Mouse (Mus musculus): ENCODE measurements around the gene V1ra8. TPM values are rescaled to one million over a fixed set of nuclear protein-coding genes. Genes with fewer than 3 reads are reported as not detected.
"Not testable (repeated sequence)": the region's sequence is repeated elsewhere in the genome, so short reads cannot be mapped to it uniquely, and the experiment has no call there.

Gene V1ra8
- total RNA-seq (2014; rRNA removed) (not detected in 2 replicates), polyA plus RNA-seq (2015; fragmentation: Nextera tagmentation; extraction: Ambion mirVana) (not detected in 2 replicates)

DNA sequence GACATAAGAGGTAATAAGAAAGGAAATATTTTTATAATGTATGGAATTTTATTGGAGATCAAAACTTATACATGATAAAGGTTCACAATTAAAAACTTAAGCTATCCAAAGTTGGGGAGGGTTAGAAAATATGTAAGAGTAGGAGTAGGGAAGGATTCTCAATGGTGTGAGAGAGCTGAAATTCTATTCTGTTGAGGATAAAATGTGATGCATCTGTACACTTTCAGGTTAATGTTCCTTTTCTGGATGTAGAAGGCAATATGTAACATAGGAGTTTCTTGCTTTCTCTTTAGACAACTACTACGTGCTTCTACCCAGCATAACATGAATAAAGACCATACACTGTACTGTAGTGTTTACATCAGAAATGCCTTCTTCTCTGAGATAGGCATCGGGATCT, at the start of gene V1ra8:
V1ra8 (plus strand) TSS at position 301 of the 400 bp plus-strand sequence.
- not testable (repeated sequence) for H3K4me3 ChIP-seq (ENCODE audit: low read length); ATAC-seq; H3K27me3 ChIP-seq (ENCODE audit: insufficient read depth, low read length); H3K9me3 ChIP-seq (ENCODE audit: low read length); DNase-seq (ENCODE audit: low spot score); H3K4me1 ChIP-seq (ENCODE audit: insufficient read depth, low read length); H3K36me3 ChIP-seq (ENCODE audit: insufficient read depth, low read length); H3K9ac ChIP-seq (replicated peaks; ENCODE audit: low read length); H3K27ac ChIP-seq; H3K4me2 ChIP-seq (ENCODE audit: low read depth, low read length)
- 77% methylated on average over 2 of the region's 2 CpGs for WGBS

DNA sequence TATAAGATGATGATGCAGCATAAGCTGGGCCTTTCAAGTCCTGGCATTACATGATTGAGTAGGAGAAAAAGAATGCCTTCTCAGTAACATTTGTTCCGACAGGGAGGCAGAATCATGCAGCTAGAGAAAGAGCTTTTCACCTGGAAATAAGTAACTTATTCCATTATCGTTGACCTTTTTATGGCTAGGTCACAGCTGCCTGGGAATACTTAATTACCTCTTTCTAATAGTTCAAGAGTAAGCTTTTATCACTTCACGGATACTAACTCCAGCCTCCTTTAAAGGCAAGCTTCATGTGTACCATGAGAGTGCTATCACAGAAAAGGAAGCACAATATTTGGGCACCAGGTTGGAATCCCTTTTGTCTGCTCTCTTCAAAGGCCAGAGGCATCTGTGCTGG, 42.5 kb upstream of the V1ra8 start:
- 87% methylated on average over 3 of the region's 3 CpGs for WGBS
- H3K4me3 ChIP-seq (ENCODE audit: low read length), result no peak overlapping the region
- no peak overlapping the region for H3K4me2 ChIP-seq (ENCODE audit: low read depth, low read length)
- no peak overlapping the region for H3K27ac ChIP-seq
- no peaks in the 10 kb centered on the region for H3K4me1 ChIP-seq (ENCODE audit: insufficient read depth, low read length)
- no peak overlapping the region for H3K9ac ChIP-seq (replicated peaks; ENCODE audit: low read length)
- no peaks in the 10 kb centered on the region for H3K27me3 ChIP-seq (ENCODE audit: insufficient read depth, low read length)
- ATAC-seq (no peak), DNase-seq (ENCODE audit: low spot score) (no peak)
- H3K9me3 ChIP-seq (ENCODE audit: low read length), result no peaks in the 10 kb centered on the region
- TF ChIP-seq CTCF (IDR thresholded peaks at IDR 0.05; ENCODE audit: low read depth), result no peak
- no peaks in the 10 kb centered on the region for H3K36me3 ChIP-seq (ENCODE audit: insufficient read depth, low read length)

DNA sequence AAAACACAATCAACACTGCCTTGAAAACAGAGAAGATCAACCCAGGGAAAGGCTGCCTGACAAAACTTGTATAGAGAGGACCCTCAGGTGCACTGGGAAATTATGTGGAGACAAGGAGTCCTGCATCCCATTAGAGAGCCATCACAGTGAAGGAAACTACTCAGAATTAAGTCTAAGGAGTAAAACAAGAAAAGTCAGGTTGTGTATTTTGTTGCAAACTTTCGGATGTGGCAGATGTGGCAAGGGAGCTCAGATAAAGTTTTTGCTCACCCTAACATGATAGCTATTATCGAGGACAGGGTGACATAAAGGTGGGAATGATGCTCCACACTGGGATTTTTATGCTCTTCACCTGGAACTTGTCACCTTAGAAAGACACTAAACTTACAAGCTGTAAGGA, 28.1 kb upstream of the V1ra8 start, which contains the start of gene Vmn1r52:
Vmn1r52 (plus strand) TSS at position 301 of the 400 bp plus-strand sequence.
- Histone ChIP-seq H3K27me3 (ENCODE audit: insufficient read depth, low read length) (no peaks in the 10 kb centered on the region), H3K9me3 (ENCODE audit: low read length) (no peaks in the 10 kb centered on the region), H3K4me1 (ENCODE audit: insufficient read depth, low read length) (no peaks in the 10 kb centered on the region), H3K27ac (no peak within 1 kb of the TSS), H3K36me3 (ENCODE audit: insufficient read depth, low read length) (no peaks in the 10 kb centered on the region), H3K4me3 (ENCODE audit: low read length) (no peak within 1 kb of the TSS), H3K9ac (replicated peaks; ENCODE audit: low read length) (no peak within 1 kb of the TSS), H3K4me2 (ENCODE audit: low read depth, low read length) (no peak within 1 kb of the TSS)
- 69% methylated on average over 2 of the region's 2 CpGs for WGBS
- TF ChIP-seq CTCF (IDR thresholded peaks at IDR 0.05; ENCODE audit: low read depth), result no peak
- ATAC-seq (no peak), DNase-seq (ENCODE audit: low spot score) (no peak)

DNA sequence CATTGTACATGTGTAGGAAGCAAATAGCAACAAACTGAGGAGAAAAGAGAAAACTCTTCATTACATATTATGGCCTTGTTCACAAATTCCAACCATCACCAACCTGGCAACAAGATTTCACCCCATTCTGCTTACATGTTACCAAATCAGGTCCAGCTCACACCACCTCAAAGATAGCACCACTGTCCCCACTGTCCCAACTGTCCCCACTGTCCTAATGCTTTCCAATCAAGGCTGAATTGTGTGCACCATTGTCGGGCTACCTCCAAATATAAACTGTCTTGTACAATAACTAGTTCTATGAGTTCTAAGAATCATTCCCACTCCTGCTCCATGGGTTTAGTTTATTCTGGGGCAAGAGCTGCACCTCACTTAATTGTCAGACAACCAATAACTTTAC, 21.7 kb downstream of the V1ra8 start, which contains the start of gene Vmn1r53:
Vmn1r53 (minus strand) TSS at position 101 of the 400 bp plus-strand sequence.
- Histone ChIP-seq H3K9ac (replicated peaks; ENCODE audit: low read length) (no peak within 1 kb of the TSS), H3K27ac (no peak within 1 kb of the TSS), H3K36me3 (ENCODE audit: insufficient read depth, low read length) (no peaks in the 10 kb centered on the region), H3K4me3 (ENCODE audit: low read length) (no peak within 1 kb of the TSS), H3K27me3 (ENCODE audit: insufficient read depth, low read length) (no peaks in the 10 kb centered on the region), H3K4me1 (ENCODE audit: insufficient read depth, low read length) (no peaks in the 10 kb centered on the region), H3K4me2 (ENCODE audit: low read depth, low read length) (no peak within 1 kb of the TSS), H3K9me3 (ENCODE audit: low read length) (no peaks in the 10 kb centered on the region)
- 88% methylated on average over 1 of the region's 1 CpGs for WGBS
- ATAC-seq, result no peak
- TF ChIP-seq CTCF (IDR thresholded peaks at IDR 0.05; ENCODE audit: low read depth), result no peak
- no peak for DNase-seq (ENCODE audit: low spot score)

DNA sequence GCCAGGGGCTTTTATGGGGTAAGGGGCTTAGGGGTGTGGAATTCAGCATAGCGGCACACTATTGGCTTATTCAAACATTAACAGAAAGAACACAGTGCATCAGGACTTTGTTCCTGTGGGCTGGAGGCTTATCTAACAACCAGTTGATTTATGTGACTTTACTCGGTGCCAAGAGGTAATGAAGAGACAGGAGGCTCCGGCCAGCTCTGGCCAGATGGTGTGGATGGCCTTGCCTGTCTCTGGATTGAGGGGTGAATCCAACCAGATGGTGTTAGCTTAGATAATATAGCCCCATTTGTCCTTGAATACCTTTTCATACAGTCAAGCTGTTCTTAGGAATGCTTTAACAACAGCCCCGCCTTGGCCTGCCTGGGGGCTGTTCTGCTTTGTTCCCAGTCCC, 29.5 kb downstream of the V1ra8 start:
- H3K27me3 ChIP-seq (ENCODE audit: insufficient read depth, low read length); H3K36me3 ChIP-seq (ENCODE audit: insufficient read depth, low read length); DNase-seq (ENCODE audit: low spot score); H3K9me3 ChIP-seq (ENCODE audit: low read length); ATAC-seq; H3K4me1 ChIP-seq (ENCODE audit: insufficient read depth, low read length); H3K9ac ChIP-seq (replicated peaks; ENCODE audit: low read length); H3K4me3 ChIP-seq (ENCODE audit: low read length); H3K27ac ChIP-seq; H3K4me2 ChIP-seq (ENCODE audit: low read depth, low read length): not testable (repeated sequence)
- 89% methylated on average over 4 of the region's 4 CpGs for WGBS

- Histone ChIP-seq H3K9me3 (ENCODE audit: low read length) (no peaks in the 10 kb centered on the region), H3K27me3 (ENCODE audit: insufficient read depth, low read length) (no peaks in the 10 kb centered on the region), H3K4me3 (ENCODE audit: low read length) (no peak overlapping the region), H3K27ac (no peak overlapping the region), H3K36me3 (ENCODE audit: insufficient read depth, low read length) (no peaks in the 10 kb centered on the region), H3K4me1 (ENCODE audit: insufficient read depth, low read length) (no peaks in the 10 kb centered on the region), H3K4me2 (ENCODE audit: low read depth, low read length) (no peak overlapping the region), H3K9ac (replicated peaks; ENCODE audit: low read length) (no peak overlapping the region)
- ATAC-seq, result no peak
- DNase-seq (ENCODE audit: low spot score), result no peak
- no peak for TF ChIP-seq CTCF (IDR thresholded peaks at IDR 0.05; ENCODE audit: low read depth)
- WGBS, result 65% methylated on average over 27 of the region's 27 CpGs
These were observed 30.1 kb downstream of the V1ra8 start for GRCm38 (mm10) chr6:90232681-90233080.

- H3K9ac ChIP-seq (replicated peaks; ENCODE audit: low read length), result no peak overlapping the region
- no peaks in the 10 kb centered on the region for H3K27me3 ChIP-seq (ENCODE audit: insufficient read depth, low read length)
- DNase-seq (ENCODE audit: low spot score) (no peak), ATAC-seq (no peak)
- no peak overlapping the region for H3K4me3 ChIP-seq (ENCODE audit: low read length)
- TF ChIP-seq CTCF (IDR thresholded peaks at IDR 0.05; ENCODE audit: low read depth), result no peak
- no peak overlapping the region for H3K27ac ChIP-seq
- no peak overlapping the region for H3K4me2 ChIP-seq (ENCODE audit: low read depth, low read length)
- no peaks in the 10 kb centered on the region for H3K4me1 ChIP-seq (ENCODE audit: insufficient read depth, low read length)
- H3K36me3 ChIP-seq (ENCODE audit: insufficient read depth, low read length), result no peaks in the 10 kb centered on the region
- H3K9me3 ChIP-seq (ENCODE audit: low read length), result no peaks in the 10 kb centered on the region
- 80% methylated on average over 3 of the region's 3 CpGs for WGBS
These were observed 41.4 kb downstream of the V1ra8 start for GRCm38 (mm10) chr6:90244019-90244418.
